Mouse (Mus musculus): ENCODE measurements around the gene Fam229a.
A peak's percentile ranks its signal among the peaks of the same experiment; 100 is the strongest.

The Fam229a gene

GRCm38 (mm10) chr4:129496631-129497030 lies 5.6 kb downstream of the Fam229a start:
- DNase-seq, result peak; percentile 48

DNA sequence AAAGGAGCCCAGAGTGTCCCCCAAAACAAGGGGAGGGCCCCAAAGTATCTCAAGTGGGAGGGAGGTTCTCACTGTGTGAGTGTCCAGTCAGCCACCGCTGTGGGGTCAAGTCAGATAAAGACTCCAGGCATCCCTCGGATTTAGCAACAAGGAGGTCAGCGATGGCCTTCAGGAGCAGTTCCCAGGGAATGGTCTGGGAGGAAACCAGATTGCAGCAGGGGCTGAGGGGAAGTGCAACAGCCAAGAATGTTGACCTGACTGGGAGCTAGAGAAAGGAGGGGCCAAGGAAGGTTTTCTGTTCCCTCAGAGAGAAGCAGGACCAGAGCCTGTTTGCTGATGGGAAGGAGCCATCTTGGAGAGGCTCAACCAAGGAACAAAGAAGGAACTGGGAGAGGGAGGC lies 8.0 kb downstream of the Fam229a start:
- no peak for DNase-seq

DNA sequence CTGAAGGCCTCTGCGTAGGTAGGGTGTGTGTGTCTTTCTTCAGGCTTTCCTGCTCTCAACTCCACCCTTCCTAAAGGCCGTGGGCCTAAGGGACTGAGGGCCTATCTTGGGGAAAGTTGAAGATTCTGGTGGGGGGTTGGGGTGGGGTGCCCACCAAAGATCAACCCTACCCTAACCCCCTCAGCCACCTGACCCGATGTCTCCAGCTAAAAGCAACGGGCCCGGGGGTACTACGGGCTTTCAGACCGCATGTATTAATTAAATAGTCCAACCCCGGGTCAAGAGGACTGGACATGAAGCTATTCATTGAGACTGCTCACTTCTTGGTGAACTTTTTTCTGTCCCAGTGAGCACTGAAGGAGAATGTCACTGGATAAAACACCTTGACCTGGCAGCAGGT lies 9.0 kb downstream of the Fam229a start:
- no peak for DNase-seq

GRCm38 (mm10) chr4:129500607-129501566 lies 9.9 kb downstream of the Fam229a start:
- peak; percentile 78 for DNase-seq

DNA sequence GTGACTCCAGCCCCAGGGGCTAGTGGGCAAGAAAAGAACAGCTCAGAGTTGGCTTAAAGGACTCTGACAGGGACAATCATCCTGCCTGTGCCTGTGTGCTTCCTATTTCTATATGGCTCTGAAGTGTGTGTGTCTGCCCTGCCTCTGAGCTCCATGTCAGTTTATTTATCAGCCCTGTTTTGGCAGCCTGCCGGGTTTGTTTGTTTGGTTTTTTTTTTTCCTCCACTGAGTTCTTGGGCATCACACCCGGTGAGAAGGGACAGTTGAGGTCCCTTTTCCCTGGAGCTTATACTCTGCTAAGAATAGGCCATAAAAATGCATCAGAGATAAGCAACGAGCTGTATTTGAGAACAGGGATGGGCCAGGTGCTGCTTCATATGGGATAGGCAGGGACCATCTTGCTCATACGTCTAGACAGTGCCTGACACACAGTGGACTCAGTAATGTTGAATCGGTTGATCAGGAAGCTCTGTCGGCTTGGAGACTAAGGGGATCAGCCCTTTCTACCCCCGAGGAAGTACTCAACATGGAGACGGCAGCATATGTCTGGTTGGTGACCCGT lies 11.4 kb downstream of the Fam229a start:
- no peak for DNase-seq

DNA sequence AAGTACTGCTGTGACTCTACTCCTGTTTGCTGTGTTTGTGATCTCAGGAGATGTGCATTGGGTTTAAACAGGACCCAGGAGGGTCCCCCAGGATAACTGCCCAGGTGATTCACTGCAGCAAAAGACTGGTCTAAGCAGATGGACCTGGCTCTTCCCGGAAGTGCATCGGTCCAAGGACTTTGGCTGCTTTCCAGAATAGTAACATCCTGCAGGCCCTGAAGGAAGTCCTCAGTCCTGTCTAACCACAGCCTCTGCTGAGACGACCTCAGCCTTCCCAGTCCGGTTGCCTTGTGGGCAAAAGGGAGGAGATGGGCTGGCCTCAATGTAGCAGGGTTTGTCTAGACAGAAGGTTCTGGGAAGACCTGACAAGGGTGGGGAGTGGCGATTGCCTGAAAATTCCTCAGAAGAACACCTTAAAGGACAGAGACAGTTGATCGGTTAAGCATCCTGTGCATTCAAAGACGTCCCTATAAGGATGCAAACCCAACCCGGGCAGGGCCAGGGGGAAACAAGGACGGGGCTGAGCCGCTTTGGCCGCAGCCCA lies 12.0 kb downstream of the Fam229a start:
- DNase-seq, result no peak

- no peak for DNase-seq
Observed at GRCm38 (mm10) chr4:129505511-129505910, 14.5 kb downstream of the Fam229a start.

GRCm38 (mm10) chr4:129507434-129508236 lies 16.6 kb downstream of the Fam229a start:
- no peak for DNase-seq

DNA sequence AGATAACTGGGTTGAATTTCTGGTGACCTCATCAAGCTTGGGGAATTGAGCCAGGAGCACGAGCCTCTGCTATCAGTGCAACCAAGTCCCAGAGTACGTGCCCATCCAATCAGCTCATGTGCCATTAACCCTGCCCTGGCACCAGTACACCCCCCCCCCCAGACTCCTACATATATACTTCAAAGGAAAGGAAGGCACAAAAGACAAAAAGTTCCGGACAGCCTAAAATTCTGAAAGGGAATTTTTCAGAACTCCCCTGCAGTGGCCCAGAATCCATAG lies 17.2 kb downstream of the Fam229a start:
- no peak for DNase-seq

DNA sequence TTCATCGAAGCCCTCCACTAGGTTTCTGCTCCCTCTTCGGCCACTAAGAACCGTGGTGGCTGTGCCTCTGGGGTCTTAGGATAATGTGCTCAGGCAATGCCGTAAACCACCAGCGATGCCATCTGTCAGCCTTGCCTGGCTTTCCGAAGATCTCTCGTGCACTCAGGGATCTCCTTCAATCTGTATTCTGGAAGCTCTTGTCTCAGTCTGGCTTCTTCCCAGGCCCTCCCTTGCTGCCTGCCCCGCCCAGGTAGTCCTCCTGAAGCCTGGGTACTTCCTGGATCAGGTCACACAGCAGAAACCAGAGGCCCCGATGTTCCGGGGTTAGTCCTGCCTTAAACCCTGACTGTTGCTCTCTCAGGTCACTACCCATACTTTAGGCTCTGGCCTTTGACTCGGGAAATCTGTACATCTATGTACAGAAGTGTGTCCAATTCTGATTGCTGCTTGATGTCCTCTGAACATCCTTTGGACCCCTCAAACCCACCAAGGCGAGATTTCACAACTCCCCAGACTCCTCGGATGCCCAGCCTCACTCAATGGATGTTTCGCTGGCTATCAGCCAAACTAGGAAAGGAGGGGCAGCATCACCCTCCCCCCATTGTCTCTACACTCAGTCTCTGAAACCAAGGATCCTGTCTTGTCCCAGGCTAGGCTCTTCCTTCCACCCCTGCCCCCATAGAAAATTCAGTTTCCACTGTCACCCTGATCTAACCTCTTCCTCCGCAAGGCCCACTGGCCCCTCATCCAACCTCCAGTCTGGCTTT lies 18.0 kb downstream of the Fam229a start:
- DNase-seq, result no peak

GRCm38 (mm10) chr4:129509650-129510049 lies 18.7 kb downstream of the Fam229a start:
- DNase-seq, result no peak

DNA sequence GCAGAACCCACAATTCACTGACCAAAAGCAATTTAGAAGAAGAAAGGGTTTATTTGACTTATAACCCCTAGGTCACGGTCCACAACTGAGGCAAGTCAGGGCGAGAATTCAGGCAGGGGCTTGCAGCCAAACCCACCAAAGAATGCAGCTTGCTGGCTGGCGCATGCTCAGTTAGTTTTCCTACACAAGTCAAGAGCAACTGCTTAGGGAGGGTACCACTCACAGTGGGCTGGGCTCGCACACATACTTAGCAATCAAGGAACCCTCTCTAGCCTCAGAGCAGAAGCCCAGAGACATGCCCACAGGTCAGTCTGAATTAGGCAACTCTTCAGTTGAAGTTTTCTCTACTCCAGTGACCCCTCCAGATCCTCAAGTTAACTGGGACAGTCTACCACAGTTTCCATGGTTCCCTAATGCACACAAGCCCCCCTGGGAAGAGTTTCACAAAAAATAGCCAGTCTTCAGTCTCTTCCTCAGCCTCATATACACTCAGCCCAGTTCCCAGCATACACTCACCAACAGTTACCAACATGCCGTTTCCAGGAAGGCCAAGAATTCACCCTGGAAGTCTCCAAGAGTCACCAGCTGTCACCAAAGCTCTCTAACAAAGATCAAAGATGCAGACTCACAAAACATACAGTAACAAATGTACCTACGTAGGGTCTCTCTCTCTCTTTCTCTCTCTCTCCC lies 19.9 kb downstream of the Fam229a start:
- DNase-seq, result no peak

- DNase-seq, result no peak
Observed at GRCm38 (mm10) chr4:129511413-129512096, 20.6 kb downstream of the Fam229a start.

GRCm38 (mm10) chr4:129513086-129513767 lies 22.2 kb downstream of the Fam229a start, which contains the start of gene Marcksl1:
Gene Marcksl1 (plus strand): TSS chr4:129513581.
- DNase-seq, result peak; percentile 85

GRCm38 (mm10) chr4:129513891-129514290 lies 22.9 kb downstream of the Fam229a start:
- no peak for DNase-seq

- DNase-seq, result no peak
Observed at GRCm38 (mm10) chr4:129514300-129514898, 23.4 kb downstream of the Fam229a start.

DNA sequence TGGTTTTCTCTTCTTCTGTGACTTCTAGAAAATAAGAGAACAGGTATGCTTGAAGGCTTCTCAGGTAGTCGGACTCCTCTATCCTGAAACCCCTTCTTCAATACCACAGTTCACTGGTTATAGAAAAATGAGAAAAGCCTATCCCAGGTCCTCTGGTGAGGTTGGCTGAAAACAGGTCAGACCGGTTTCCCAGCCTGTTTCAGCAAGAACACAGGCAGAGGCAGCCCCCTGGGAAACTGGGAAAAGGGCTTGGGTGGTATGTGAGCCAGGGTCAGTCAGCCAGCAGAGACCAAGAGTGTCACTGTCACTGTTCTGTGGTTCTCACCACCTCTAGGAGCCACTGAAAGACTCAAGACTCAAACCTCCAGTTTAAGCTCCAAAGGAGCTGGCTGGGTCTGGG lies 25.9 kb downstream of the Fam229a start:
- DNase-seq, result no peak

GRCm38 (mm10) chr4:129518519-129518918 lies 27.5 kb downstream of the Fam229a start:
- no peak for DNase-seq

- DNase-seq, result no peak
Observed at GRCm38 (mm10) chr4:129525338-129525737, 34.3 kb downstream of the Fam229a start.

- no peak for DNase-seq
Observed at GRCm38 (mm10) chr4:129525889-129526288, 34.9 kb downstream of the Fam229a start.
